Mouse (Mus musculus) fibroblast of lung, adult 2 months (primary cell): ENCODE measurements at regions not wholly inside any gene's neighbourhood (a gene's known extent, or its start where the extent isn't known, plus 50 kb on each side); places are given as distances from the start of the nearest gene placed in this dataset.
"Not testable (repeated sequence)": the region's sequence is repeated elsewhere in the genome, so short reads cannot be mapped to it uniquely, and the experiment has no call there.

Source experiments
- DNase-seq: peaks from one replicate; pipeline ENCODE4 v3.0.0-alpha.2; 2011; ENCODE audit warnings: low read depth

GRCm38 (mm10) chr3:31708367-31708766, 193.9 kb upstream of the Kcnmb2 start:
- DNase-seq, result not testable (repeated sequence)

GRCm38 (mm10) chr3:31741289-31741688, 161.0 kb upstream of the Kcnmb2 start:
- no peak for DNase-seq

GRCm38 (mm10) chr3:31755881-31756280, 146.4 kb upstream of the Kcnmb2 start:
- no peak for DNase-seq

GRCm38 (mm10) chr3:31769193-31769592, 133.1 kb upstream of the Kcnmb2 start:
- DNase-seq, result no peak

GRCm38 (mm10) chr3:31790342-31790970, 111.9 kb upstream of the Kcnmb2 start:
- DNase-seq, result peak; percentile 30

GRCm38 (mm10) chr3:31793466-31794040, 108.8 kb upstream of the Kcnmb2 start:
- DNase-seq, result no peak

GRCm38 (mm10) chr3:31796621-31797020, 105.7 kb upstream of the Kcnmb2 start:
- no peak for DNase-seq

GRCm38 (mm10) chr3:31799192-31799591, 103.1 kb upstream of the Kcnmb2 start:
- no peak for DNase-seq

GRCm38 (mm10) chr3:31804038-31804437, 98.3 kb upstream of the Kcnmb2 start:
- no peak for DNase-seq

- DNase-seq, result no peak
These were observed 94.6 kb upstream of the Kcnmb2 start for GRCm38 (mm10) chr3:31807741-31808140.

- DNase-seq, result not testable (repeated sequence)
These were observed 93.2 kb upstream of the Kcnmb2 start for GRCm38 (mm10) chr3:31809131-31809530.

- DNase-seq, result no peak
These were observed 91.1 kb upstream of the Kcnmb2 start for GRCm38 (mm10) chr3:31811232-31811631.

- no peak for DNase-seq
These were observed 70.4 kb upstream of the Kcnmb2 start for GRCm38 (mm10) chr3:31831913-31832312.

GRCm38 (mm10) chr3:31841253-31841652, 61.1 kb upstream of the Kcnmb2 start:
- DNase-seq, result no peak

- no peak for DNase-seq
These were observed 55.2 kb upstream of the Kcnmb2 start for GRCm38 (mm10) chr3:31847087-31847486.
